Mouse (Mus musculus) olfactory bulb, adult 2 months (tissue): Measurements from ENCODE around the gene Mtmr3. TPM values are rescaled to one million over a fixed set of nuclear protein-coding genes. Genes with fewer than 3 reads are reported as not detected.
"Not testable (repeated sequence)": the region's sequence is repeated elsewhere in the genome, so short reads cannot be mapped to it uniquely, and the experiment has no call there.

Experiments
- H3K27ac ChIP-seq: fragments of 200-500 bp; 2 replicates; pipeline ENCODE4 v1.5.1; 2012; ENCODE audit warnings: low read depth, low read length; ENCODE audit not compliant: insufficient read depth
- H3K4me1 ChIP-seq: fragments of 200-500 bp; 2 replicates; pipeline ENCODE4 v1.6.1; 2012; ENCODE audit warnings: low read length; ENCODE audit not compliant: control insufficient read depth, insufficient read depth
- H3K4me3 ChIP-seq: fragments of 200-500 bp; 2 replicates; pipeline ENCODE4 v1.5.1; 2012; ENCODE audit warnings: mild to moderate bottlenecking, low read depth, low read length, moderate library complexity; ENCODE audit not compliant: insufficient read depth
- CTCF ChIP-seq: fragments of 200-500 bp; IDR thresholded peaks from 2 replicates; pipeline ENCODE4 v1.5.1; 2012; ENCODE audit warnings: low read depth, mild to moderate bottlenecking, low read length, moderate library complexity; ENCODE audit not compliant: insufficient read depth
- POLR2A ChIP-seq: fragments of 200-500 bp; IDR thresholded peaks from 2 replicates; pipeline ENCODE4 v1.6.1; 2012; ENCODE audit warnings: mild to moderate bottlenecking, low read depth, low read length, moderate library complexity; ENCODE audit not compliant: insufficient read depth
- WGBS: fragments of 180-500 bp; shearing (Covaris S2); methylation state at CpG from one replicate; pipeline ENCODE4 v1.1.7; 2018; 5-methylcytosine and 5-hydroxymethylcytosine counted together
- polyA plus RNA-seq: library from polyadenylated mRNA; stranded (reverse); fragments of >200 nt; gene quantifications from 2 replicates; pipeline ENCODE4 v1.2.4, GENCODE M21; 2012; ENCODE audit warnings: low replicate concordance; ENCODE audit not compliant: missing spikeins, insufficient read depth, insufficient read length

Mtmr3 gene
- polyA plus RNA-seq, 1 experiment = not detected

- Histone ChIP-seq H3K4me1 (peaks cover 6% of the 10 kb centered on the region), H3K4me3 (no peak overlapping the region), H3K27ac (no peak overlapping the region)
- TF ChIP-seq CTCF = no peak
- no peak for TF ChIP-seq POLR2A
- WGBS = 20% methylated on average over 2 of the region's 2 CpGs
These were observed 16.0 kb downstream of the Mtmr3 start for GRCm38 (mm10) chr11:4578682-4579081.

GRCm38 (mm10) chr11:4577079-4577478 is 17.6 kb downstream of the Mtmr3 start:
- TF ChIP-seq CTCF (no peak), POLR2A (no peak)
- WGBS = 94% methylated on average over 2 of the region's 2 CpGs

GRCm38 (mm10) chr11:4576090-4576732 is 18.5 kb downstream of the Mtmr3 start:
- H3K4me1 ChIP-seq, H3K27ac ChIP-seq, H3K4me3 ChIP-seq: not testable (repeated sequence)
- 93% methylated on average over 2 of the region's 2 CpGs for WGBS

More at GRCm38 (mm10) chr11:4577079-4577478, 17.6 kb downstream of the Mtmr3 start:
- Histone ChIP-seq H3K27ac (no peak overlapping the region), H3K4me1 (peaks cover 6% of the 10 kb centered on the region), H3K4me3 (no peak overlapping the region)

- 47% methylated on average over 4 of the region's 4 CpGs for WGBS
- no peak overlapping the region for H3K27ac ChIP-seq
- H3K4me1 ChIP-seq = peaks cover 6% of the 10 kb centered on the region
- TF ChIP-seq CTCF = no peak
- no peak for TF ChIP-seq POLR2A
- H3K4me3 ChIP-seq = no peak overlapping the region
These were observed 23.2 kb downstream of the Mtmr3 start for GRCm38 (mm10) chr11:4571491-4571901.

- WGBS = 99% methylated on average over 6 of the region's 6 CpGs
- Histone ChIP-seq H3K27ac (no peak overlapping the region), H3K4me3 (no peak overlapping the region), H3K4me1 (no peaks in the 10 kb centered on the region)
- TF ChIP-seq CTCF (no peak), POLR2A (no peak)
These were observed 28.3 kb downstream of the Mtmr3 start for GRCm38 (mm10) chr11:4566333-4566732.

GRCm38 (mm10) chr11:4565545-4565944 is 29.1 kb downstream of the Mtmr3 start:
- H3K4me3 ChIP-seq = no peak overlapping the region
- WGBS = 73% methylated on average over 2 of the region's 2 CpGs

GRCm38 (mm10) chr11:4553274-4554063 is 41.2 kb downstream of the Mtmr3 start:
- Histone ChIP-seq H3K27ac (no peak overlapping the region), H3K4me1 (no peaks in the 10 kb centered on the region), H3K4me3 (no peak overlapping the region)
- 83% methylated on average over 2 of the region's 2 CpGs for WGBS
- TF ChIP-seq CTCF (no peak), POLR2A (no peak)

More at GRCm38 (mm10) chr11:4565545-4565944, 29.1 kb downstream of the Mtmr3 start:
- Histone ChIP-seq H3K27ac (no peak overlapping the region), H3K4me1 (no peaks in the 10 kb centered on the region)
- TF ChIP-seq CTCF = no peak
- no peak for TF ChIP-seq POLR2A

GRCm38 (mm10) chr11:4547569-4547968 is 47.1 kb downstream of the Mtmr3 start:
- Histone ChIP-seq H3K4me1 (no peaks in the 10 kb centered on the region), H3K4me3 (no peak overlapping the region), H3K27ac (no peak overlapping the region)
- WGBS = 94% methylated on average over 4 of the region's 4 CpGs
- no peak for TF ChIP-seq POLR2A
- TF ChIP-seq CTCF = no peak

- TF ChIP-seq POLR2A (no peak), CTCF (no peak)
- Histone ChIP-seq H3K4me1 (no peaks in the 10 kb centered on the region), H3K27ac (no peak overlapping the region), H3K4me3 (no peak overlapping the region)
- WGBS = 77% methylated on average over 3 of the region's 3 CpGs
These were observed 48.7 kb downstream of the Mtmr3 start for GRCm38 (mm10) chr11:4545976-4546375.

- 51% methylated on average over 4 of the region's 4 CpGs for WGBS
- Histone ChIP-seq H3K4me3 (no peak overlapping the region), H3K4me1 (no peaks in the 10 kb centered on the region), H3K27ac (no peak overlapping the region)
- no peak for TF ChIP-seq CTCF
- no peak for TF ChIP-seq POLR2A
These were observed 49.3 kb downstream of the Mtmr3 start for GRCm38 (mm10) chr11:4545401-4545800.

- H3K27ac ChIP-seq, H3K4me1 ChIP-seq, H3K4me3 ChIP-seq: not testable (repeated sequence)
- WGBS = 83% methylated on average over 1 of the region's 1 CpGs
These were observed 50.1 kb downstream of the Mtmr3 start for GRCm38 (mm10) chr11:4544627-4544921.
